Mouse (Mus musculus) myocyte (in vitro differentiated cells): ENCODE measurements around the gene Gm11111. TPM values are rescaled to one million over a fixed set of nuclear protein-coding genes. Genes with fewer than 3 reads are reported as not detected.

Experiments used
- H3K27me3 ChIP-seq: one replicate; pipeline ENCODE4 v1.6.1; 2011; ENCODE audit not compliant: control insufficient read depth, insufficient read depth, insufficient read length
- H3K36me3 ChIP-seq: one replicate; pipeline ENCODE4 v1.6.1; 2011; ENCODE audit not compliant: control insufficient read depth, insufficient read depth
- H3K4me2 ChIP-seq: one replicate; pipeline ENCODE4 v1.6.1; 2011; ENCODE audit warnings: low read depth, control low read depth
- H3K4me3 ChIP-seq: one replicate; pipeline ENCODE4 v1.5.1; 2011; ENCODE audit warnings: mild to moderate bottlenecking, control low read depth, moderate library complexity
- H3K79me2 ChIP-seq: one replicate; pipeline ENCODE4 v1.6.1; 2011; ENCODE audit not compliant: control insufficient read depth, insufficient read depth
- H3ac ChIP-seq: one replicate; pipeline ENCODE4 v1.6.1; 2011; ENCODE audit not compliant: control insufficient read depth, insufficient read length
- CEBPB ChIP-seq: IDR thresholded peaks from 2 replicates; pipeline ENCODE4 v1.6.1; 2011; ENCODE audit warnings: mild to moderate bottlenecking, moderate library complexity; ENCODE audit not compliant: poor library complexity, insufficient read depth, severe bottlenecking
- E2F4 ChIP-seq: IDR thresholded peaks from one replicate; pipeline ENCODE4 v1.6.1; 2011; ENCODE audit warnings: mild to moderate bottlenecking, control low read depth, moderate library complexity; ENCODE audit not compliant: insufficient read depth
- MAX ChIP-seq: IDR thresholded peaks from one replicate; pipeline ENCODE4 v1.6.1; 2011; ENCODE audit warnings: low read depth, mild to moderate bottlenecking, control low read depth
- MYOD1 ChIP-seq, 3 experiments: IDR thresholded peaks; one replicate each; pipeline ENCODE4 v1.6.1; 2011; ENCODE audit warnings: control low read depth in 2 of 3, low read depth in 2 of 3, mild to moderate bottlenecking in 2 of 3, moderate library complexity in 1 of 3; ENCODE audit not compliant: insufficient read length in 2 of 3, control insufficient read depth in 1 of 3
- MYOG ChIP-seq, 3 experiments: IDR thresholded peaks; one replicate each; pipeline ENCODE4 v1.6.1; 2011; ENCODE audit warnings: control low read depth in 2 of 3, low read depth in 2 of 3, mild to moderate bottlenecking in 2 of 3; ENCODE audit not compliant: insufficient read length in 2 of 3, control insufficient read depth in 1 of 3, insufficient read depth in 1 of 3
- POLR2A ChIP-seq: IDR thresholded peaks from one replicate; pipeline ENCODE4 v1.6.1; 2011; ENCODE audit warnings: low read depth, mild to moderate bottlenecking, control low read depth, moderate library complexity; ENCODE audit not compliant: insufficient read length
- POLR2AphosphoS2 ChIP-seq: IDR thresholded peaks from one replicate; pipeline ENCODE4 v1.6.1; 2011; ENCODE audit warnings: low read depth, control low read depth; ENCODE audit not compliant: insufficient read length
- REST ChIP-seq: IDR thresholded peaks from one replicate; pipeline ENCODE4 v1.6.1; 2011; ENCODE audit warnings: mild to moderate bottlenecking, control low read depth, moderate library complexity; ENCODE audit not compliant: insufficient read depth, insufficient read length
- SRF ChIP-seq: IDR thresholded peaks from one replicate; pipeline ENCODE4 v1.6.1; 2011; ENCODE audit warnings: low read depth; ENCODE audit not compliant: control insufficient read depth, insufficient read length
- TCF12 ChIP-seq: IDR thresholded peaks from one replicate; pipeline ENCODE4 v1.6.1; 2011; ENCODE audit warnings: mild to moderate bottlenecking, control low read depth; ENCODE audit not compliant: poor library complexity, insufficient read depth, severe bottlenecking
- TCF3 ChIP-seq: IDR thresholded peaks from one replicate; pipeline ENCODE4 v1.6.1; 2011; ENCODE audit warnings: low read depth, control low read depth; ENCODE audit not compliant: insufficient read length
- USF1 ChIP-seq: IDR thresholded peaks from one replicate; pipeline ENCODE4 v1.6.1; 2011; ENCODE audit warnings: low read depth, mild to moderate bottlenecking, control low read depth, moderate library complexity
- polyA plus RNA-seq: library from polyadenylated mRNA; unstranded; fragments of >200 nt; fragmentation: generic; extraction: Trizol; gene quantifications from one replicate; pipeline ENCODE4 v1.2.1, GENCODE M21; 2012; ENCODE audit warnings: missing spikeins

Gene Gm11111
- polyA plus RNA-seq, 1 experiment = not detected

DNA sequence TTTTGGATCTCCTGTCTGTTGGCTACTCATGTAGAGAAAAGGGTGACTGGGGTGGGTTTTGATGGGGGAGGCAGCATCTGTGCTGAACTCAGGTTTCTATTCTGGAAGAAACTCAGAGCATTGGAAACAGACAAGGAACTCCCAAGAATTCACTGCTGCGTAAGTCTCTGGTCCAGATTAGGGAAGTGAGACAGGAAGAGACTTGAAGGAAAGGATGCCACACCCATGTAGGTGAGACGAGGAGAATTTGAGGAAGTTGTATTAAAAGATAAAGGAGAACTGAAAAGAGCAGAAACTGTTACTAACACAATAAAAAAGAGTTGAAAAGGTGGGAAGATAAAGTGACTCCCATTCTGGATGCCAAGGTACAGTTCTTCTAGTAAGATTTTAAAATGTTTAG lies 25.9 kb downstream of the Gm11111 start:
- Histone ChIP-seq H3K79me2 (no peaks in the 10 kb centered on the region), H3K36me3 (no peaks in the 10 kb centered on the region), H3K27me3 (no peaks in the 10 kb centered on the region), H3K4me2 (no peak overlapping the region), H3K4me3 (no peak overlapping the region), H3ac (no peak overlapping the region)
- TF ChIP-seq E2F4 (no peak), USF1 (no peak), CEBPB (no peak), MAX (no peak), REST (no peak), SRF (no peak), POLR2A (no peak), POLR2AphosphoS2 (no peak), TCF3 (no peak), MYOG (IDR thresholded peaks at IDR 0.05; ENCODE audit: control insufficient read depth in 1 of 3, insufficient read depth in 1 of 3, insufficient read length in 2 of 3, low read depth in 2 of 3) (no peak), MYOD1 (IDR thresholded peaks at IDR 0.05; ENCODE audit: control insufficient read depth in 1 of 3, insufficient read length in 2 of 3, low read depth in 2 of 3) (no peak), TCF12 (no peak)

DNA sequence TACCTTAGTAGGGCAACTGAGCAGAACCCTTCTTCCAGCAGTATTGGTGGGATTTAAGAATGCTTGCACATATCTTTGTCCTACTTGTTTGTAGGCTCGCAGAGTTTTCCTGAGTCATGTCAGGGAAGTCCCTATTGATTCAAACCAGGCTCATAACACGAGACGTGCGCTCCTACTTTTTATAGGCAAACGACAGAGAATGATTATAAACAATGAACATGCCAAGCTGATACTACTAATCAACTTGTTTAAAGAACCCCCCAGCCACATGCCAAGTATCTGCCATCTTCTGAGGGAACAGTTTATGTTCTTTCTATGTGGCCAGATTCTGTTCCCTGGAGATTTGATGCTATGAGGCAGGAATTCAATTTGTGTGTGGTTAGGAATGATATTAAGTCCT lies 28.3 kb downstream of the Gm11111 start:
- TF ChIP-seq CEBPB = no peak
- no peak for TF ChIP-seq TCF3
- TF ChIP-seq POLR2A = no peak
- no peak for TF ChIP-seq TCF12
- no peak for TF ChIP-seq POLR2AphosphoS2
- TF ChIP-seq E2F4 = no peak
- TF ChIP-seq REST = no peak
- no peak for TF ChIP-seq MYOG (IDR thresholded peaks at IDR 0.05; ENCODE audit: control insufficient read depth in 1 of 3, insufficient read depth in 1 of 3, insufficient read length in 2 of 3, low read depth in 2 of 3)
- no peak for TF ChIP-seq SRF
- Histone ChIP-seq H3K79me2 (no peaks in the 10 kb centered on the region), H3K4me2 (no peak overlapping the region), H3K4me3 (no peak overlapping the region), H3K36me3 (no peaks in the 10 kb centered on the region), H3K27me3 (no peaks in the 10 kb centered on the region), H3ac (no peak overlapping the region)

- Histone ChIP-seq H3K4me3 (no peak overlapping the region), H3ac (no peak overlapping the region), H3K4me2 (no peak overlapping the region), H3K36me3 (no peaks in the 10 kb centered on the region), H3K79me2 (no peaks in the 10 kb centered on the region), H3K27me3 (no peaks in the 10 kb centered on the region)
- TF ChIP-seq MYOD1 (IDR thresholded peaks at IDR 0.05; ENCODE audit: control insufficient read depth in 1 of 3, insufficient read length in 2 of 3, low read depth in 2 of 3) (no peak), E2F4 (no peak), POLR2AphosphoS2 (no peak), TCF12 (no peak), REST (no peak), TCF3 (no peak)
These were observed 29.6 kb downstream of the Gm11111 start for GRCm38 (mm10) chr5:98582051-98582450.

GRCm38 (mm10) chr5:98585915-98586314 lies 33.4 kb downstream of the Gm11111 start:
- Histone ChIP-seq H3ac (no peak overlapping the region), H3K4me3 (no peak overlapping the region), H3K4me2 (no peak overlapping the region), H3K27me3 (no peaks in the 10 kb centered on the region), H3K36me3 (no peaks in the 10 kb centered on the region), H3K79me2 (no peaks in the 10 kb centered on the region)
- no peak for TF ChIP-seq POLR2AphosphoS2
- no peak for TF ChIP-seq SRF
- TF ChIP-seq MAX = no peak
- TF ChIP-seq MYOG (IDR thresholded peaks at IDR 0.05; ENCODE audit: control insufficient read depth in 1 of 3, insufficient read depth in 1 of 3, insufficient read length in 2 of 3, low read depth in 2 of 3) = no peak
- no peak for TF ChIP-seq REST
- no peak for TF ChIP-seq POLR2A
- no peak for TF ChIP-seq TCF12
- no peak for TF ChIP-seq CEBPB
- TF ChIP-seq USF1 = no peak
- TF ChIP-seq MYOD1 (IDR thresholded peaks at IDR 0.05; ENCODE audit: control insufficient read depth in 1 of 3, insufficient read length in 2 of 3, low read depth in 2 of 3) = no peak
- no peak for TF ChIP-seq TCF3
- TF ChIP-seq E2F4 = no peak

Other genes starting within 250 kb of the Gm11111 start
- gene Cfap299, start 223.4 kb upstream of the Gm11111 start, polyA plus RNA-seq = not detected